Mouse (Mus musculus) kidney, embryonic 16.5 days (tissue): ENCODE measurements at regions not wholly inside any gene's neighbourhood (a gene's known extent, or its start where the extent isn't known, plus 50 kb on each side); places are given as distances from the start of the nearest gene placed in this dataset.

Source experiments
- ATAC-seq: fragments of 200-750 bp; cut with Nextera tagmentation; 2 replicates; pipeline ENCODE4 v1.8.0; 2017; ENCODE audit warnings: moderate TSS enrichment; ENCODE audit not compliant: low FRiP score, low TSS enrichment
- H3K27ac ChIP-seq: fragments of 300-500 bp; sonication (generic); 2 replicates; pipeline ENCODE4 v1.5.1; 2014; ENCODE audit warnings: low read length
- H3K27me3 ChIP-seq: fragments of 300-500 bp; sonication (generic); 2 replicates; pipeline ENCODE4 v1.6.1; 2014; ENCODE audit warnings: low read length, control low read depth, mixed read lengths; ENCODE audit not compliant: insufficient read depth
- H3K36me3 ChIP-seq: fragments of 300-500 bp; sonication (generic); 2 replicates; pipeline ENCODE4 v1.6.1; 2014; ENCODE audit warnings: low read length, control low read depth, mixed read lengths; ENCODE audit not compliant: insufficient read depth
- H3K4me1 ChIP-seq: fragments of 300-500 bp; sonication (generic); 2 replicates; pipeline ENCODE4 v1.6.1; 2014; ENCODE audit warnings: low read length, control low read depth, mixed read lengths; ENCODE audit not compliant: insufficient read depth
- H3K4me2 ChIP-seq: fragments of 300-500 bp; sonication (generic); replicated peaks from 2 replicates; pipeline ENCODE4 v1.6.1; 2014; ENCODE audit warnings: low read depth, low read length
- H3K4me3 ChIP-seq: fragments of 300-500 bp; sonication (generic); 2 replicates; pipeline ENCODE4 v1.5.1; 2014; ENCODE audit warnings: mild to moderate bottlenecking, low read length
- H3K9ac ChIP-seq: fragments of 300-500 bp; sonication (generic); replicated peaks from 2 replicates; pipeline ENCODE4 v1.6.1; 2014; ENCODE audit warnings: low read length
- H3K9me3 ChIP-seq: fragments of 300-500 bp; sonication (generic); 2 replicates; pipeline ENCODE4 v1.6.1; 2016; ENCODE audit warnings: low read length, control low read depth
- WGBS: fragments of 180-500 bp; shearing (Covaris S2); extraction: QIAGEN DNeasy Blood & Tissue Kit; methylation state at CpG from one replicate; pipeline ENCODE4 v1.1.7; 2014; 5-methylcytosine and 5-hydroxymethylcytosine counted together

DNA sequence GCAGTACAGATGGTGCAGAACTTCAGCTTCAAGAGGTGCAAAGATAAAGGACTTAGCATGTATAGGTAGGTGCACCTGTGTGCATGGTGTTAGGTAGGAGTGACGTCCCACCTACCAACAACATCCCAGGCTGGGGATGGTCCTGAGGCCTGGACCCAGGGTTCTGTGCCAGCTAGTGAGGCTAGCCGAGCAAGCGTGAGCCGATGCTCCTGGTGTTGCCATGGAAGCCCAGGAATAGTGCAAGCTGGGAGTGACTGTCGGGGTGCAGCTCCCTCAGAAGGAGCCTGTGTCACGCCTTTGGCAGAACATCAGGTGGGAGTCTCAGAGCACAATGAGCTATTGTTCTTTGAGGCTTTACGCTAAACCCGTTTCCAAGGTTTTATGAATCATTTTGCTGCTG, 209.9 kb downstream of the 3100002H09Rik start:
- Histone ChIP-seq H3K9me3 (no peaks in the 10 kb centered on the region), H3K36me3 (no peaks in the 10 kb centered on the region), H3K27ac (no peak overlapping the region), H3K27me3 (peaks cover 15% of the 10 kb centered on the region; the same call in 1 of the 2 replicates), H3K4me1 (0 out of 2 replicates have a peak, but pooled peaks cover 4% of the 10 kb centered on the region), H3K4me3 (no peak overlapping the region), H3K4me2 (no peak overlapping the region), H3K9ac (no peak overlapping the region)
- 70% methylated on average over 8 of the region's 8 CpGs for WGBS
- no peak; the same call in 1 of the 2 replicates for ATAC-seq

DNA sequence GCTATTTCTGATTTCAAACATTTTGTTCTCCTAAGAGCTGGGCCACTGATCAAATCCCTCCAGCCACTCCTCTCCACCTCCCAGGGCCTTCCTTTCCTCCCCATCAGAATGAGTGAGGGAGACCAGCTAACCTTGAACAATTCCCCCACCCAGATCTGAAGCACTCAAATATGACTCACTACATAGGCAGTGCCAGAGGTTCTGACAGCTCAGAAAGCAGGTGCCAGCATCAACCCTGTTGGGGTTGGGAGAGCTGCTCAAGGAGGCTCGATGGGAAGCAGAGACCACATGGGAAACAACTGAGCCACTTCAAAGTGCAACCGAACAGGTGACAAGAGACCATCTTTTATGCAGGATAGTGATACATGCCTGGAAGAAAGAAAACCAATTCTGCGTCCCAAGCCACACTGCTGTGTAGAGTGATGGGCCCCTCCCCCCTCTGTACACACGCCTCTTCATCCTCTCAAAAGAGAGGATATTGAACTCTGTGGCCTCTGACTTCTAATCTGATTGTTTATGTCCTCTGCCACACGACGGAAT, 210.4 kb downstream of the 3100002H09Rik start:
- Histone ChIP-seq H3K27me3 (peaks cover 15% of the 10 kb centered on the region; the same call in 1 of the 2 replicates), H3K36me3 (no peaks in the 10 kb centered on the region), H3K27ac (no peak overlapping the region), H3K9me3 (no peaks in the 10 kb centered on the region), H3K4me2 (no peak overlapping the region), H3K9ac (no peak overlapping the region), H3K4me3 (no peak overlapping the region), H3K4me1 (0 out of 2 replicates have a peak, but pooled peaks cover 4% of the 10 kb centered on the region)
- no peak for ATAC-seq
- 63% methylated on average over 6 of the region's 6 CpGs for WGBS

DNA sequence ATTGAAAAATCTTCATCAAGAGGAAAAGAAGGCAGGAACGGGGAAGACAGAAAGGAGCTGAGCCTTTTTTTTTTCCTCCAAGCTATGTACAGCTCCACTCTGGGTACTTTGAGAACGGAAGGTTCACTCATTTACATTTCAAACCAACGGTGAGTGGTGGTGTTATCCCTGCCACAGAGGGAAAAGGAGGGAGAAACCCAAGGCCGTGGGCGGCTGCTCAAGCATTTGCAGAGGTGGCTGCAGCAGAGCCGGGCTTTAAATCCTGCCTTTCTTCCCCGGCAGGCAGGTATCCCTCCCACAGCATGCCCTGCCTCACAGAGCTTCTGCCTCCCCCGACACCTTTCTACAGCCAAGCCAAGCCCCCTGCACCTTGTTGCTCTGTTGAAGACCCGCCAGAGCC, 212.2 kb downstream of the 3100002H09Rik start:
- H3K4me3 ChIP-seq = no peak overlapping the region
- no peak overlapping the region for H3K9ac ChIP-seq
- H3K9me3 ChIP-seq = no peaks in the 10 kb centered on the region
- no peaks in the 10 kb centered on the region for H3K36me3 ChIP-seq
- H3K27me3 ChIP-seq = peaks cover 22% of the 10 kb centered on the region; the same call in 1 of the 2 replicates
- no peak overlapping the region for H3K4me2 ChIP-seq
- ATAC-seq = no peak
- no peak overlapping the region for H3K27ac ChIP-seq
- WGBS = 16% methylated on average over 9 of the region's 9 CpGs
- peaks cover 13% of the 10 kb centered on the region for H3K4me1 ChIP-seq

- H3K9me3 ChIP-seq = no peaks in the 10 kb centered on the region
- no peak overlapping the region for H3K27ac ChIP-seq
- H3K27me3 ChIP-seq = peaks cover 29% of the 10 kb centered on the region
- H3K4me1 ChIP-seq = peaks cover 11% of the 10 kb centered on the region
- no peak overlapping the region for H3K9ac ChIP-seq
- WGBS = 50% methylated on average over 13 of the region's 13 CpGs
- no peaks in the 10 kb centered on the region for H3K36me3 ChIP-seq
- H3K4me3 ChIP-seq = no peak overlapping the region
- no peak overlapping the region for H3K4me2 ChIP-seq
- no peak for ATAC-seq
These were observed 213.9 kb downstream of the 3100002H09Rik start for GRCm38 (mm10) chr4:124396566-124397283.

- Histone ChIP-seq H3K27me3 (peaks cover 29% of the 10 kb centered on the region), H3K36me3 (no peaks in the 10 kb centered on the region), H3K4me1 (peaks cover 9% of the 10 kb centered on the region), H3K27ac (no peak overlapping the region), H3K9ac (no peak overlapping the region), H3K4me3 (no peak overlapping the region), H3K4me2 (no peak overlapping the region), H3K9me3 (no peaks in the 10 kb centered on the region)
- no peak for ATAC-seq
- WGBS = 80% methylated on average over 7 of the region's 7 CpGs
These were observed 214.6 kb downstream of the 3100002H09Rik start for GRCm38 (mm10) chr4:124395966-124396395.

DNA sequence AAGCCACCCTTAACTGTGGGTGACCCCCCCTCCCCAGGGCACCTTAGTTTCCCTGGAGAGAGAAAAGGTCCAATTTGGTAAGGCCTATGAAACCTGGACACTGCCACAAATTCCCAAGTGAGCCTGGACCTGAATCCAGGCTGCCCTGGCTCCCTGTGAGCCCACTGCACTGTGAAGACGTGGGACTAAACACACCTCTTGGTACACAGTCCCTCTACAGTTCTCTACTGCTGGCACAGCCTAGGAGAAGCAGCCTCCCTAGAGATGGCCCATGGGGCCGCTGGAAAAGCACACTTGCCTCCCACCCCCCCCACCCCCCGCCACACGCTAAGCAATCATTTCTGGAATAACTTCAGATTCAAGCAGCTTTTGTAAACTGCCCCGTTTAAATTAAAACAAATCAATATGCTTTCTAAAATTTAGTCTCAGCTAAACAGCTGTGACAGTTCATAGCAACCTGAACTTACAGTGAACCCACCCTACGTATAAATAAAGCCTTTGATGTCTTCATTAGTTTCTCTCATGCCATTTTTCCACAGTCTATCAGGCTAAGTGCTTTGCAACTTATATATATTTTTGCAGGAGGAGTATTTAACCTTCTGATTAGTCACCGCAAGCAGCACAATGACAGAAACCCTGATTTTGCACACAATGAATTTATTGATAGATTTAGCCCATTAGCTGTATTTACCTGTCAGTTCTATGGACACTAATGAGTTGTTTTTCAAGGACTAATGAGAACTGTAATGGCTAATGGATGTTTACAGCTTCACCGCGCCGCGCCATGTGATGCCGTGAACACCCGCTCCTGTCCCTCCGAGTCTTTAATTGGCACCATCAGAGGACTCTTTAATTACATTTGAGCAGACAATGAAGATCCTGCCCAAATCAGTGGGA, 215.3 kb downstream of the 3100002H09Rik start:
- H3K9ac ChIP-seq = no peak overlapping the region
- no peak overlapping the region for H3K27ac ChIP-seq
- no peak overlapping the region for H3K4me3 ChIP-seq
- no peak for ATAC-seq
- H3K4me2 ChIP-seq = no peak overlapping the region
- H3K9me3 ChIP-seq = no peaks in the 10 kb centered on the region
- H3K36me3 ChIP-seq = no peaks in the 10 kb centered on the region
- H3K27me3 ChIP-seq = peaks cover 33% of the 10 kb centered on the region
- 63% methylated on average over 14 of the region's 14 CpGs for WGBS
- peaks cover 9% of the 10 kb centered on the region for H3K4me1 ChIP-seq

- H3K4me1 ChIP-seq = peaks cover 9% of the 10 kb centered on the region
- H3K27me3 ChIP-seq = peaks cover 33% of the 10 kb centered on the region
- no peaks in the 10 kb centered on the region for H3K36me3 ChIP-seq
- no peaks in the 10 kb centered on the region for H3K9me3 ChIP-seq
- no peak overlapping the region for H3K27ac ChIP-seq
- no peak overlapping the region for H3K4me2 ChIP-seq
- WGBS = 8% methylated on average over 10 of the region's 10 CpGs
- H3K9ac ChIP-seq = no peak overlapping the region
- no peak overlapping the region for H3K4me3 ChIP-seq
- ATAC-seq = no peak
These were observed 217.0 kb downstream of the 3100002H09Rik start for GRCm38 (mm10) chr4:124393595-124393994.

DNA sequence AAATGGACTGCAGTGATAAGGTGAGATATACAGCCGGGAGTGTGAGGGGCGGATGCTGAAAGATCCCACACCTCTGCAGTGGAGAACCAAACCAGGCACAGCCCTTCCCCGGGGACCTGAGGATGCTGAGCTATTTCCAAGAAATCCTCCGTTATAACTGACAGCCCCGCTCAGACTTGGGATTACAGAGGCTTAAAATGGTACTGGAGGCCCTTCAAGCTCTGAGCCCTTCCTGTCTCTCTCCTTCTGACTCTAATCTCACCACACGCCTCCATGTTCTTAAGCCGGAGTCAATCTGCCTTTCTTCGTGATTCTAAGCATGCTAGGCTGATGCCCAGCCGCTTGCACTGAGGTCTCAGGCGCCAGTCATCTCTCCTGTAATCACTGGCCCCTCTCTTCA, 221.5 kb downstream of the 3100002H09Rik start:
- no peaks in the 10 kb centered on the region for H3K9me3 ChIP-seq
- no peak overlapping the region for H3K27ac ChIP-seq
- H3K9ac ChIP-seq = no peak overlapping the region
- 54% methylated on average over 10 of the region's 10 CpGs for WGBS
- 0 out of 2 replicates have a peak, but pooled peaks have one; percentile 44 for ATAC-seq
- no peak overlapping the region for H3K4me3 ChIP-seq
- H3K27me3 ChIP-seq = peaks cover 14% of the 10 kb centered on the region
- peaks cover 13% of the 10 kb centered on the region for H3K4me1 ChIP-seq
- H3K36me3 ChIP-seq = no peaks in the 10 kb centered on the region
- H3K4me2 ChIP-seq = no peak overlapping the region

DNA sequence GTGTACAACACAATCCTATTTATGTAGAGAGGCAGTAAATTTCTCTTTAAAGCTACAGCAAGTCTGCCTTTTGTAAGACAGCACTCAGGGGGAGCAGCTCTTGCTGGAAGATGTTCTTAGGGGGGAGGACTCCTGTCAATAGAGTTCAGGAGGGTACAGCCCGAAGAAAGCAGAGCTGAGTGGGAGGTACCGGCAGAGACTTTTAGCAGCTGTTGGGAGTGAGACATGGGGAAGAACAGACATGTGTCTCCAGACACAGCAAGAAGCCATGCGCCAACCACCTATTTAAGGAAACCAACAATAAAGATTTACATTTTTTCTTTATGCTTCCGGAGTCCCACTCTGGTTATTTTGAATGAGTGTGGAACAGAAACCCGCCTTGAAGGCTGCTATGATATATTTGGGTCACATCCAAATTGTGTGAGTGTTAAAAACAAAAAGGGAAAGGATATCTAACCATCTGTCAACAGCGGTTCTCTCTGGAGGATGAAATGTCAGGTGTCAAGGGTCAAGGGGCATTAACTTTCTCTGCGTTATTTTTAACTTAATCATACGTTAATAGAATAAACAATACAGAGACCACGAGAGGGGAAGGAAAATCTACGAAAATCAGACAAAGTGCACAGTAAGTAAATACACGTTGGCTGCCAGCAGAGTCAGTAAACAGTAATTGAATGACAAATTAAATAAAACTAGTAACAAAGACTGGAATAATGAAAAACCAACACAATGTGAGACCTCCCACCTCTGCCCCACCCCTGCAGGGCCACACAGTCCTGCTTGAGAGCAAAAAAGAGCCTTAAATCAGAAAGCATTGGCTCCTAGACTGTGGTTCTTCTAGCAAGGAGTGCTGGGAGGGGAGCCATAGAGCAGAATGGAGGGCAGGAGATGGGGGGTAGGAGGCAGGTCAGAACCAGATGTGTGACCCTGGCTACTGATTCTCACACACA, 225.2 kb downstream of the 3100002H09Rik start:
- H3K27ac ChIP-seq = no peak overlapping the region
- H3K4me3 ChIP-seq = no peak overlapping the region
- peaks cover 7% of the 10 kb centered on the region for H3K4me1 ChIP-seq
- H3K4me2 ChIP-seq = no peak overlapping the region
- peaks cover 7% of the 10 kb centered on the region; the same call in 1 of the 2 replicates for H3K27me3 ChIP-seq
- H3K9ac ChIP-seq = no peak overlapping the region
- H3K9me3 ChIP-seq = peaks cover 7% of the 10 kb centered on the region; the same call in 1 of the 2 replicates
- no peaks in the 10 kb centered on the region for H3K36me3 ChIP-seq
- peak; percentile 55; the same call in 1 of the 2 replicates for ATAC-seq
- 18% methylated on average over 11 of the region's 11 CpGs for WGBS
